Mouse (Mus musculus): ENCODE measurements at regions not wholly inside any gene's neighbourhood (a gene's known extent, or its start where the extent isn't known, plus 50 kb on each side); places are given as distances from the start of the nearest gene placed in this dataset.

DNA sequence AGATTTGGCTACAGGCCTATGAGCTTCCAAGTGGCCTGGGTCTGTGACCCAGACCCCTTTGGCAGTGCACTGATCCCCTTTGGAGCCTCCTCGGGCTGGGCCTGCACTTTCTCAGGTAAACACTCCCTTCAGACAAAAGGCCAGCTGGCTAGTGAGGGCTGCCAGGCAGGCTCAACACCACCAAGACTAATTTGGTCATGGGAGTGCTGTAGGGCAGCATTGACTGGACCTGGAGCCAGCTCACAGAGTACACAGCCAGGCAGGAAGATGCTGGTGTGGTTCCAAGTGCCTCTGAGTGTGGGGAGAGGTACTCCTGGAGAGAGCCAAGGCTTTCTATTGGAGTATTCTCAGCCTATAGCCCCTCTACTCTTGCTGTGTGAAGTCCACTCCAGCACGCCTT lies 620.5 kb downstream of the Rnf144a start:
- ATAC-seq (replicated peaks; ENCODE audit: poor library complexity) = no peak

GRCm38 (mm10) chr12:25792571-25793075 lies 622.4 kb downstream of the Rnf144a start:
- ATAC-seq (replicated peaks; ENCODE audit: poor library complexity) = no peak

GRCm38 (mm10) chr12:25790956-25791355 lies 624.1 kb downstream of the Rnf144a start:
- ATAC-seq (replicated peaks; ENCODE audit: poor library complexity) = no peak

GRCm38 (mm10) chr12:25785646-25786606 lies 629.1 kb downstream of the Rnf144a start:
- no peak for ATAC-seq (replicated peaks; ENCODE audit: poor library complexity)

- ATAC-seq (replicated peaks; ENCODE audit: poor library complexity) = no peak
Measured at GRCm38 (mm10) chr12:25784401-25784800, 630.7 kb downstream of the Rnf144a start.

DNA sequence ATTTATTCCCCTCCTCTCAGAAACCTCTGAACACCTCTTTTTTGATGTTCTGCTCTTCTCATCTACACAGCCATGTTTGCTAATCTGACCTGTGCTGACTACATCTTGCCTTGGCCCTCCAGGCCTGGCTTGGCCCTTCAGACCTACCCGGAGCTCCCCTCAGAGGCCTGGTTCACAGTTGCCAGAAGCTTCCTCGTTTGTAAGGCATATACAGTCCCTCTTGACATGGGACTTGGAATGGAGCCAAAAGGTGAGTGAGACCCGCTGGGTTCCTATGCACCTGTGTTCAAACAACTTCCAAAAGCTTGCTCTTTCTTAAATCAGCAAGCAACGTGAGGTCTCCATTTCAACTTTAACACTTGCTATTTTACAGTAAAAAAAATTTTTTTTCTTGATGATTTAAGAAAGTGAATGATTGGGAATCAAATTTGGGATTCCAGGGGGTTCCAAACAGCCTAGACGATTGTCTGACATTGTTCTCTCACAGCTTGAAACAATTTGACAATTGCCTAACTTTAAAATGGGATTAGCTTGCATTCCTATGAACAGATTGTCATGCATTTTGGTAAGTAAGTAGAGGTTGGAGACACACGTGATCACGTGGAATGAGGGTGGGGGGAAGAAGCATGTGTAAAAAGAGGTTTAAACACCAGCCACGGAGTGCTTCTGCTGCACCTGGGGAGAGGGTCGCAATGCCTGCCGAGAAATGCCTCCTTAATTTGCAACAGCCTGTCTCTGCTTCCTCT lies 631.9 kb downstream of the Rnf144a start:
- ATAC-seq (replicated peaks; ENCODE audit: poor library complexity) = no peak

DNA sequence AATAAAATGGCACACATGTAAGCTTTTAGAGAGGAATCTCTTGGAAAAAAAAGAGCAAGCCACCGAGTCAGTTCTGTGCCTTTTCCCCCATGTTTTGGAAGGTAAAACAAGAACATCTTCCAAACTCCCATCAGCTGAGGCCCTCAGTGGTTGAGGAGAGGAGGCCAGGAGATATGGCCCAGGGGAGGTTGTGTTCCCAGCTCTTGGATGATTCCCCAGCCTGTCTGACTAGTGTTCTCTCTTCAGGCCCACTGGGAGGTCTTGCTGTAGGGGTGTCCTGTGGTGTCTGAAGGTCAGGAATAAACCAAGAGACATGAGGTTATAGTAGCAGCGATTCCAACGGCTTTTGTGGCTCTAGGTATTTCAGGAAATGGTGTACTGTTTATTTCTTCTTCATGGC lies 643.2 kb downstream of the Rnf144a start:
- no peak for ATAC-seq (replicated peaks; ENCODE audit: poor library complexity)

- ATAC-seq (replicated peaks; ENCODE audit: poor library complexity) = no peak
Measured at GRCm38 (mm10) chr12:25768644-25769043, 646.4 kb downstream of the Rnf144a start.

DNA sequence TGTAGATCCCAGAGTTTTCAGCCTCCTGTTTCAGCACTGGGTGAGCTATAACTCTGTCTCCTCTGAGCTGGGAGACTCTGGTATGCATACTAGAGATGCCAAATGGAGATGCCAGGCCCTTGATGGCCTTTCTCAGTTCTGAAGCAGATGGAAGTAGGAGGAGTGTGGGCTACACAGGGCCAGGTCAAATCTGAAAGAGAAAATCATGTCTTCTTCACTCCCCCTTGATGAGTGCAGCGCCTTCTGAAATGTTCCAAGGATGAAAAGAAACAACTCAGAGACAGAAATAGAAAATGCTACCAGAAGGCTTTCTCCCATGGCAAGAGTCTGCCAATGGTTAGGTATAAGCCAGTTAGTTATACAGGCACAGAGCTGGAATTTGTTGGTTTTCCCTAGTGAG lies 652.0 kb downstream of the Rnf144a start:
- ATAC-seq (replicated peaks; ENCODE audit: poor library complexity) = no peak

- ATAC-seq (replicated peaks; ENCODE audit: poor library complexity) = no peak
Measured at GRCm38 (mm10) chr12:25757014-25757413, 658.0 kb downstream of the Rnf144a start.

- ATAC-seq (replicated peaks; ENCODE audit: poor library complexity) = no peak
Measured at GRCm38 (mm10) chr12:25733801-25734200, 636.9 kb upstream of the Id2 start.

GRCm38 (mm10) chr12:25725774-25726173 lies 628.8 kb upstream of the Id2 start:
- ATAC-seq (replicated peaks; ENCODE audit: poor library complexity) = no peak

DNA sequence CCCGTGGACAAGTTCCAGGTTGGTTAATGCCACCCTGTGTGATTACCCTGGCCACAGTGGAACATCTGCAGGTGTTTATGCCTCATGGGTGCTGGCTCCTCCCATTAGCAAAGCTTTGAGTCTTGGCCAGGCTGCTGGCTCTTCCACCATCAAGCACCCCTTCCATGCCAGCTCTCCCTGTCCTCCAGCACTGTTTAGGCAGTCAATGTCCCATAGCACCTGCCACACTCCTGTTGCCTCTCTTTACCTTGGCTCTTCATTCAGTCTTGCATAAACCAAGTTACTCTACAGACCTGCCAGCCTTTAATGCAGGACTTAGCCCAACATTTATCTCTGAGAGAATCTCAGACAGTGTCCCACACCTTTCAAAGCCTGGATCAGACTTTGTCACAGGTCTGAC lies 614.2 kb upstream of the Id2 start:
- ATAC-seq (replicated peaks; ENCODE audit: poor library complexity) = no peak

GRCm38 (mm10) chr12:25703023-25703400 lies 606.1 kb upstream of the Id2 start:
- no peak for ATAC-seq (replicated peaks; ENCODE audit: poor library complexity)

DNA sequence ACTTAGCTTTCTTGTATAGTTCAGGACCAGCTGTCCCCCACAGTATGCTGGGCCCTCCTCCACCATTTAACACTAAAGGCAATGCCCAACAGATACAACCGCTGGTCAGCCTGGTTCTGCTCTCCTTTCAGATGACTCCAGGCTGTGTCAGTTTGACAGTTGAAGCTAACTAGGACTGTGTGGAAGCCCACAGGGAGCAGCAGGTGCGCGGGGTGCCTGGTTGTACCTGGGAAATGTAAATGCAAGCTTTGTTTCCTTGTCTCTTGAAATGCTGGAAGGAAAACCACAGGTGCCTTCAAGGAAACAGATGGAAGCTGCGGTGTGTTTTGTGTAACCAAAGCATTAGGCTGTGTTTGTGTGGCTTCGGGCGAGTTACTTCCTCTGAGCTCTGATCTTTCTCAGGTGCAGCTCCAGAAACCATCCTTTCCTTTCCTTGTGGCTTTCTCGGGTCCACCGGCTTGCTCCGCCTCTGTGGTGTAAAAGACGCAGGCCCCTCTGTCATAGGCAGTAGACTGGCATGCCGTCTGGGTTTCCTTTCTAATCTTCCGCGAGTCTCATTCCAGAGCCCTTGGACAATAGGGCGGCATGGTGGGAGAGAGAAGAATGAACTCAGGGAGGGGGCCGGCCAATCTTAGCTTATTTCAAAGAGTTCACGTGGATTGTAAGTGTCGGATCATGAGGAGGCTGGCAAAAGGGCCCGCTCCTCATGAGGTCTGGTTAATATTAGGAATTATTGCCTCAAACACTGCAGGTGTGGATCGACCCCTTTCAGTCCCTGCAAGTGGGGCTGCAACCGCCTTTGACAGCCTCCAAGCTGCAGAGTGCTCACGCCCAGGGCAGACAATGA lies 605.5 kb upstream of the Id2 start:
- ATAC-seq (replicated peaks; ENCODE audit: poor library complexity) = peak; percentile 17; the same call in 1 of the 2 replicates

- no peak for ATAC-seq (replicated peaks; ENCODE audit: poor library complexity)
Measured at GRCm38 (mm10) chr12:25687063-25687462, 590.1 kb upstream of the Id2 start.

- no peak for ATAC-seq (replicated peaks; ENCODE audit: poor library complexity)
Measured at GRCm38 (mm10) chr12:25676631-25677030, 579.7 kb upstream of the Id2 start.

DNA sequence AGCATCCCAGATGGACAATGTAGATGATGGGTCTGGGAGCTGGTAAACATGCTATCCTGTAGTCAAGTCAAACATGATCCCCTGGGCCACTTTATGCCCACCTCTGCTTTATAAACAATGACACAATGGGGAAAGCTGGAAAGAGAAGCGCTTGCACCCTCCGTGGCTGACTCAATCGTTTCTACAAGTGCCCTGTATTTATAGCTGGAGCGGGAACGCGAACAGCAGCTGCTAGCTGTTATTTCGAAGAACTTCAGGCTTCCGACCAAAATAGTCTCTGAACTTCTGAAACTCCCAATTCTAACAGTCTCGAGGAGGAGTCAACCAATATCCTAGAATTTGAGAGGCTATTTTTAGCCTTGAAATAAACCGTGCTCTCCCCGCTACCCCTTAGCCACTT lies 571.4 kb upstream of the Id2 start:
- ATAC-seq (replicated peaks; ENCODE audit: poor library complexity) = no peak

DNA sequence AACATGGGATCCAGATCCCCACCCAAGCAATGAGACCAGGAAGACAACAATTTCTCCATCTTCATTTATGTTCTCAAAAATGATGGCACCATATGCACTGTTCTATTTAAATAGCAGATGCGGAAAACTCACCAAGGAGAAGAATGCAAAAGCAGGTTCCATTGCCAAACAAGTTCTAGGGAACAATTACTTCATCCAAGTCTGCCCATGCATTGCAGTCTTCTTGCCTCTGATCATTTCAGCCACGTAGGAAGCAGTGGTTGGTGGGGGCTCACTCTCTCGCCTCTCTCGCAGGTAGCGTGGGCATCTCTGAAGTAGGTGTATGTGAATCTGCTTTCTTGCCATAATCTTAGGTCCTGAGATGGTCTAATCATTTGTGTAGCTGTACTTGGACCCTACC lies 557.5 kb upstream of the Id2 start:
- no peak for ATAC-seq (replicated peaks; ENCODE audit: poor library complexity)

GRCm38 (mm10) chr12:25650237-25650636 lies 553.3 kb upstream of the Id2 start:
- ATAC-seq (replicated peaks; ENCODE audit: poor library complexity) = no peak

DNA sequence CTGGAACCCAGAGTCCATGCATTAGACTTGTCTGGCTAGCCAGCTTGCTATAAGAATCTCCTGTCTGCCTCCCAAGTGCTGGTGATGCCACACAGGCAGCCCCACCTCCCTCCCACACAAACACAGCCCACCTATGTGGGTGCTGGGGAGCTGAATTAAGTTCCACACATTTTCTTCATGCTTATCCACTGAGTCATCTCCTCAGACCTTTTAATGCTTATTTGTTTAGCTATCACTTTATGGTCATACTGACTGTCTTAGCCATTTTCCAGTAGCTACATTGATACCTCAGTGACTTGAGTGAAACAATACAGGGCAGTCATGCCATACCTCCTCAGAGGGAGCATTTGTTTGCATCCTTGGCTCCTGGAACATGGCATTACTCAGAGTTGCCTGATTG lies 531.1 kb upstream of the Id2 start:
- ATAC-seq (replicated peaks; ENCODE audit: poor library complexity) = no peak
